7 mouse cellular contexts compared by ENCODE assay signal in the genomic region with DNA sequence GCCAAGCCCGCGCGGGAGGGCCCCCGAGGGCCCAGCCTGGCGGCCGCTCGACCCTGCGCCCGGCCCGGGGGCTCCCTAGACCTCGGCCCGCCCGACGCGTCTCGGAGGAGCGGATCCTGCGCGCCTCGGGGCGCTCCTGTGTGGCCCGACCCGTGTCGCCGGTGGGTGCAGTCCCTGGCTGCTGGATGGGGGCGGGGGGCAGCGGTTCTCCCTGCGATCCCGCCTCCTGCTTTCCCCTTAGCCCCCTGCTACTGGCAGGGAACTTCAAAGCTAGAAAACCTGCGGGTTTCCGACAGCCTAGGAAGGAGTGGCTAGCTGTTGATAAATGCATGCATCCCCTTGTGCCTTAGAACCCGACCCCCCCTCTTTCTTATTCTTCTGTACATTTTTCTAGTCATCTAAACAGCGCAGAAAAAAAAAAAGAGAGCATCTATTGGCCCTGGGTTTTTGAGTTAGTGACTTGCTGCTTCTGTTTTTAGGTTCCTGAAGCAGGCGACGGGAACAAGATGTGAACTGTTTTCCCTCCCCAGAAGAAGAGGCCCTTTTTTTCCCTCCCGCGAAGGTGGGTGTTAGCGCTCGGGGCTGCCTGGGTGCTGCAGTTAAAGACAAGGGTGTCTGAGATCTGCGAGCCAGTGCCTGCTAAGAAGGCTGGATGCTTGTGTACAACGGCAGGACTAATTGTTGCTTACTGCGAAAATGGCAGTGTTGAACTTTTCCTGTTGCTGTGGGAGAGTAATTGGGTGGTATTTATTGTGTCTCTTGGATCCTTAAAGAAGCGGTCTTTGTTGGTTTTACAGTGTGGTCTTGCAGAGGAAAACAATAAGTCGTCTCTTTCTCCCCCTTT. TPM values are rescaled to one million over a fixed set of nuclear protein-coding genes. Genes with fewer than 3 reads are reported as not detected.
A peak's percentile ranks its signal among the peaks of the same experiment; 100 is the strongest.
DNase-seq lines count a peak whose midpoint lies in the region; ATAC-seq and TF ChIP-seq lines count a peak whose summit lies in the region.

No protein-coding gene starts in this region.

- peak overlapping the region; percentile 96 for H3K27ac ChIP-seq in forebrain, postnatal 0 days (ENCODE audit: low read depth, low read length)
- H3K27ac ChIP-seq in kidney, embryonic 15.5 days: peak overlapping the region; percentile 97
- peak overlapping the region; percentile 92 for H3K27ac ChIP-seq in spleen, adult 2 months (ENCODE audit: insufficient read depth, low read length)

- H3K27me3 ChIP-seq in forebrain, postnatal 0 days (ENCODE audit: insufficient read depth, low read length): no peaks in the 10 kb centered on the region
- no peaks in the 10 kb centered on the region for H3K27me3 ChIP-seq in kidney, embryonic 15.5 days
- peaks cover 1% of the 10 kb centered on the region; the same call in 1 of the 2 replicates for H3K27me3 ChIP-seq in spleen, adult 2 months (ENCODE audit: control insufficient read depth, insufficient read depth, low read length)

- H3K4me2 ChIP-seq in forebrain, postnatal 0 days (ENCODE audit: low read depth): peak overlapping the region; percentile 70
- H3K4me2 ChIP-seq in kidney, embryonic 15.5 days: peak overlapping the region; percentile 75

- peak; percentile 10 to 22 for DNase-seq in urinary bladder, adult 18-20 months (ENCODE audit: low spot score in 2 of 2)
- no peak for DNase-seq in urinary bladder, postnatal 25 days (ENCODE audit: low spot score)
- DNase-seq in brain, adult 2 months (ENCODE audit: low read depth, low spot score): peak; percentile 76
- DNase-seq in forebrain, postnatal 0 days: peak; percentile 51
- DNase-seq in lung, postnatal 10 days: peak; percentile 51
- peak in 1 of 2 experiments; percentile 42 for DNase-seq in spleen, adult 2 months (ENCODE audit: low read depth in 1 of 2, low spot score in 2 of 2)

- peak overlapping the region; percentile 90 for H3K9ac ChIP-seq in forebrain, postnatal 0 days
- peak overlapping the region; percentile 99 for H3K9ac ChIP-seq in kidney, embryonic 15.5 days

- H3K9me3 ChIP-seq in forebrain, postnatal 0 days (ENCODE audit: low read length): no peaks in the 10 kb centered on the region
- H3K9me3 ChIP-seq in kidney, embryonic 15.5 days (replicated peaks): no peaks in the 10 kb centered on the region

- ATAC-seq in forebrain, postnatal 0 days: peak; percentile 33
- peak; percentile 81 for ATAC-seq in kidney, embryonic 15.5 days (replicated peaks; ENCODE audit: low FRiP score)

- peak overlapping the region; percentile 91 for H3K4me3 ChIP-seq in forebrain, postnatal 0 days (ENCODE audit: low read depth, low read length)
- peak overlapping the region; percentile 94 for H3K4me3 ChIP-seq in kidney, embryonic 15.5 days (replicated peaks)
- peak overlapping the region; percentile 75 for H3K4me3 ChIP-seq in spleen, adult 2 months (ENCODE audit: extremely low read depth, insufficient read depth, insufficient read length)

- no peaks in the 10 kb centered on the region for H3K36me3 ChIP-seq in forebrain, postnatal 0 days (ENCODE audit: insufficient read depth)
- no peaks in the 10 kb centered on the region for H3K36me3 ChIP-seq in kidney, embryonic 15.5 days
- H3K36me3 ChIP-seq in spleen, adult 2 months (ENCODE audit: control insufficient read depth, insufficient read depth, low read length): 0 out of 2 replicates have a peak, but pooled peaks cover 2% of the 10 kb centered on the region

- peaks cover 36% of the 10 kb centered on the region for H3K4me1 ChIP-seq in forebrain, postnatal 0 days (ENCODE audit: insufficient read depth)
- H3K4me1 ChIP-seq in kidney, embryonic 15.5 days: peaks cover 26% of the 10 kb centered on the region
- peaks cover 2% of the 10 kb centered on the region; the same call in 1 of the 2 replicates for H3K4me1 ChIP-seq in spleen, adult 2 months (ENCODE audit: control insufficient read depth, insufficient read depth, insufficient read length)

- no peak for TF ChIP-seq POLR2A in spleen, adult 2 months (IDR thresholded peaks at IDR 0.05; ENCODE audit: low read depth, low read length)

- 2% methylated on average over 30 of the region's 44 CpGs for WGBS in forebrain, postnatal 0 days
- under 1% methylated on average over 44 of the region's 44 CpGs for WGBS in kidney, embryonic 15.5 days
- under 1% methylated on average over 44 of the region's 44 CpGs for WGBS in spleen, adult 2 months

- no peak for TF ChIP-seq CTCF in forebrain, postnatal 0 days (IDR thresholded peaks at IDR 0.05; ENCODE audit: low read depth)
- TF ChIP-seq CTCF in spleen, adult 2 months (IDR thresholded peaks at IDR 0.05; ENCODE audit: extremely low read depth, insufficient read depth, insufficient read length, insufficient replicate concordance): no peak

RNA-seq across cellular contexts. Expression of a gene that starts 0.6 kb away (rescaled TPM):
- 52.5 and 54.2 TPM in 2 replicates for total RNA-seq in forebrain, postnatal 0 days (2014; rRNA removed)
- 12.4 and 13.2 TPM in 2 replicates for polyA plus RNA-seq in forebrain, postnatal 0 days (2015; fragmentation: Nextera tagmentation; extraction: Ambion mirVana)
- polyA plus RNA-seq in kidney, embryonic 15.5 days (2015; fragmentation: Nextera tagmentation; extraction: Ambion mirVana): 8.1 and 8.8 TPM in 2 replicates
- 7.7 and 8.7 TPM in 2 replicates for polyA plus RNA-seq in spleen, adult 2 months (2012; rRNA removed)
